Mouse (Mus musculus) WW6 (cell line): ENCODE data around the gene Zfp143.
A peak's percentile ranks its signal among the peaks of the same experiment; 100 is the strongest.
"Not testable (repeated sequence)": the region's sequence is repeated elsewhere in the genome, so short reads cannot be mapped to it uniquely, and the experiment has no call there.

Experiments used
- DNase-seq: peaks from one replicate; pipeline ENCODE4 v3.0.0-alpha.2; 2013; ENCODE audit warnings: low read depth, low spot score

The Zfp143 gene

GRCm38 (mm10) chr7:110091670-110092069 is 30.7 kb downstream of the Zfp143 start:
- DNase-seq, result no peak

- DNase-seq, result no peak
These were observed 35.3 kb downstream of the Zfp143 start for GRCm38 (mm10) chr7:110096332-110096731.

- DNase-seq, result no peak
These were observed 36.2 kb downstream of the Zfp143 start for GRCm38 (mm10) chr7:110097106-110097793.

- DNase-seq, result no peak
These were observed 39.8 kb downstream of the Zfp143 start for GRCm38 (mm10) chr7:110100854-110101253.

GRCm38 (mm10) chr7:110101266-110101665 is 40.2 kb downstream of the Zfp143 start:
- no peak for DNase-seq

GRCm38 (mm10) chr7:110105041-110105440 is 44.0 kb downstream of the Zfp143 start:
- no peak for DNase-seq

GRCm38 (mm10) chr7:110106633-110107032 is 45.6 kb downstream of the Zfp143 start:
- DNase-seq, result no peak

- not testable (repeated sequence) for DNase-seq
These were observed 47.5 kb downstream of the Zfp143 start for GRCm38 (mm10) chr7:110108524-110108923.

GRCm38 (mm10) chr7:110108967-110109610 is 48.1 kb downstream of the Zfp143 start:
- no peak for DNase-seq

GRCm38 (mm10) chr7:110110061-110110656 is 49.1 kb downstream of the Zfp143 start:
- no peak for DNase-seq

- no peak for DNase-seq
These were observed 53.7 kb downstream of the Zfp143 start for GRCm38 (mm10) chr7:110114699-110115098.

- no peak for DNase-seq
These were observed 55.8 kb downstream of the Zfp143 start for GRCm38 (mm10) chr7:110116731-110117291.

GRCm38 (mm10) chr7:110118448-110118847 is 57.4 kb downstream of the Zfp143 start:
- DNase-seq, result no peak

- DNase-seq, result no peak
These were observed 59.3 kb downstream of the Zfp143 start for GRCm38 (mm10) chr7:110120157-110120784.

GRCm38 (mm10) chr7:110121162-110121515 is 60.1 kb downstream of the Zfp143 start:
- DNase-seq, result no peak

GRCm38 (mm10) chr7:110121516-110122288 is 60.7 kb downstream of the Zfp143 start, which contains the start of gene Wee1:
Wee1 (plus strand) TSS chr7:110122046.
- DNase-seq, result peak; percentile 94

GRCm38 (mm10) chr7:110122289-110122564 is 61.2 kb downstream of the Zfp143 start:
- DNase-seq, result no peak

GRCm38 (mm10) chr7:110122565-110123422 is 61.8 kb downstream of the Zfp143 start:
- no peak for DNase-seq

GRCm38 (mm10) chr7:110123844-110124555 is 63.0 kb downstream of the Zfp143 start:
- no peak for DNase-seq

- DNase-seq, result no peak
These were observed 67.5 kb downstream of the Zfp143 start for GRCm38 (mm10) chr7:110128566-110128965.
